In the genomic region with DNA sequence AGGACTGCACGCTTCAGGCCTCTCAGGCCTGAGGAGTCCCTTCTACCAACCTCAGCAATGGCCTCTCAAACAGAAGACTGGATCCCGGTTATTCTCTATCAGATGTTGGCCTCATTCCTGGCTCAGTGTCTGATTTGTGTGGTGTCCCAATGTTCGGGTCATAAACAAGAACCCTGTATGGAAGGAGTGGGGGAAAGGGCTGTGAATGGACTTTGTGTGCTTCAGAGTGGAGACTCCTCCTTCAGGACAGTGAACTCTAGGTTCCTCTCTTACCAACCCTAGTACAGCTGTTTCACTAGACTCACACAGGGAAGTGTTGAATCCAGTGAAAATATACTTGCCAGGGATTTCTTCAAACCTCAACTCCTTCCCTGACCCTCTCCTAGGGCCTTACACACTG, we compare ENCODE assay signal across 17 mouse cellular contexts. TPM values are rescaled to one million over a fixed set of nuclear protein-coding genes. Genes with fewer than 3 reads are reported as not detected.
DNase-seq lines count a peak whose midpoint lies in the region; ATAC-seq and TF ChIP-seq lines count a peak whose summit lies in the region.
"Had no signal": no experiment of that assay in that cellular context is flagged by ENCODE, and none has a peak within 500 bp of the region (broad histone marks: within the 10 kb centered on the region; RNA-seq: fewer than 3 reads in every experiment).

No protein-coding gene starts in this region.

- intact Hi-C loops in left cerebral cortex, postnatal 14 days (cut with DNase I) = no loop called here

- no peak overlapping the region for H3K4me2 ChIP-seq in heart, embryonic 15.5 days
- H3K4me2 ChIP-seq in lung, embryonic 16.5 days (ENCODE audit: low read depth, low read length) = no peak overlapping the region
- H3K4me2 ChIP-seq in intestine, embryonic 16.5 days (ENCODE audit: low read depth, low read length) = no peak overlapping the region
- no peak overlapping the region for H3K4me2 ChIP-seq in stomach, postnatal 0 days (replicated peaks; ENCODE audit: low read depth)

- DNase-seq in heart, postnatal 4 days = no peak
- DNase-seq in lung, adult 18-20 months = no peak
- no peak for DNase-seq in stomach, postnatal 0 days (ENCODE audit: low spot score)
- no peak for DNase-seq in left cerebral cortex, postnatal 14 days (ENCODE audit: low spot score in 2 of 2)
- DNase-seq: cerebellum, postnatal 36 days; right cerebral cortex, postnatal 25 days had no signal

- no peak for TF ChIP-seq CTCF in stomach, postnatal 0 days (IDR thresholded peaks at IDR 0.05; ENCODE audit: low read depth)

- ATAC-seq in heart, embryonic 15.5 days (replicated peaks; ENCODE audit: insufficient number of reproducible peaks, insufficient read depth, low FRiP score, low read depth) = no peak
- ATAC-seq in lung, embryonic 16.5 days (ENCODE audit: low read depth) = peak; percentile 67
- ATAC-seq in intestine, embryonic 16.5 days = peak; percentile 71
- ATAC-seq in stomach, postnatal 0 days (ENCODE audit: low FRiP score, low TSS enrichment) = peak; percentile 50; the same call in 1 of the 2 replicates
- ATAC-seq in megakaryocyte-erythroid progenitor cell, adult 5-6 weeks (replicated peaks; ENCODE audit: low FRiP score, low TSS enrichment, poor library complexity, severe bottlenecking) = no peak
- ATAC-seq: forebrain, embryonic 14.5 days; midbrain, embryonic 16.5 days had no signal

- no peaks in the 10 kb centered on the region for H3K36me3 ChIP-seq in heart, embryonic 15.5 days
- H3K36me3 ChIP-seq in lung, embryonic 16.5 days (ENCODE audit: control insufficient read depth, insufficient read depth, low read length) = no peaks in the 10 kb centered on the region
- no peaks in the 10 kb centered on the region for H3K36me3 ChIP-seq in intestine, embryonic 16.5 days (ENCODE audit: control insufficient read depth, insufficient read depth, low read length)
- no peaks in the 10 kb centered on the region for H3K36me3 ChIP-seq in stomach, postnatal 0 days (ENCODE audit: control insufficient read depth, insufficient read depth, low read length)

- no peaks in the 10 kb centered on the region; the same call in 1 of the 2 replicates for H3K27me3 ChIP-seq in heart, embryonic 15.5 days
- no peaks in the 10 kb centered on the region for H3K27me3 ChIP-seq in lung, embryonic 16.5 days (ENCODE audit: control insufficient read depth, insufficient read depth, low read depth, low read length)
- H3K27me3 ChIP-seq in intestine, embryonic 16.5 days (replicated peaks; ENCODE audit: control insufficient read depth, insufficient read depth, low read length) = no peaks in the 10 kb centered on the region; the same call in 1 of the 2 replicates
- H3K27me3 ChIP-seq in stomach, postnatal 0 days (ENCODE audit: control insufficient read depth, insufficient read depth, low read length) = no peaks in the 10 kb centered on the region

- no peak overlapping the region for H3K4me3 ChIP-seq in heart, embryonic 15.5 days
- no peak overlapping the region for H3K4me3 ChIP-seq in lung, embryonic 16.5 days (ENCODE audit: low read length)
- H3K4me3 ChIP-seq in intestine, embryonic 16.5 days (ENCODE audit: low read length) = no peak overlapping the region
- no peak overlapping the region for H3K4me3 ChIP-seq in stomach, postnatal 0 days (ENCODE audit: low read depth, low read length)

- no peaks in the 10 kb centered on the region for H3K4me1 ChIP-seq in heart, embryonic 15.5 days (replicated peaks)
- H3K4me1 ChIP-seq in lung, embryonic 16.5 days (replicated peaks; ENCODE audit: control insufficient read depth, insufficient read depth, low read length) = peaks cover 14% of the 10 kb centered on the region
- H3K4me1 ChIP-seq in intestine, embryonic 16.5 days (ENCODE audit: control insufficient read depth, insufficient read depth, low read length) = no peaks in the 10 kb centered on the region
- no peaks in the 10 kb centered on the region for H3K4me1 ChIP-seq in stomach, postnatal 0 days (replicated peaks; ENCODE audit: control insufficient read depth, insufficient read depth)

- H3K27ac ChIP-seq in heart, embryonic 15.5 days = peak overlapping the region; percentile 63
- peak overlapping the region; percentile 71 for H3K27ac ChIP-seq in lung, embryonic 16.5 days (ENCODE audit: low read length)
- 0 out of 2 replicates have a peak overlapping the region, but pooled peaks have one; percentile 66 for H3K27ac ChIP-seq in intestine, embryonic 16.5 days (ENCODE audit: low read length)
- peak overlapping the region; percentile 67 for H3K27ac ChIP-seq in stomach, postnatal 0 days (replicated peaks)
- H3K27ac ChIP-seq: liver, embryonic 14.5 days had no signal

- no peak for TF ChIP-seq EP300 in stomach, postnatal 0 days (optimal IDR thresholded peaks at IDR 0.05)

- WGBS in heart, embryonic 15.5 days = 67% methylated on average over 3 of the region's 3 CpGs
- 53% methylated on average over 3 of the region's 3 CpGs for WGBS in lung, embryonic 16.5 days
- 71% methylated on average over 3 of the region's 3 CpGs for WGBS in intestine, embryonic 16.5 days
- 67% methylated on average over 3 of the region's 3 CpGs for WGBS in stomach, postnatal 0 days

- H3K9ac ChIP-seq in heart, embryonic 15.5 days = no peak overlapping the region
- no peak overlapping the region for H3K9ac ChIP-seq in lung, embryonic 16.5 days (ENCODE audit: low read length)
- no peak overlapping the region for H3K9ac ChIP-seq in intestine, embryonic 16.5 days (ENCODE audit: low read depth, low read length)
- H3K9ac ChIP-seq in stomach, postnatal 0 days (ENCODE audit: low read length) = no peak overlapping the region
- H3K9ac ChIP-seq: liver, embryonic 14.5 days had no signal

- no peaks in the 10 kb centered on the region for H3K9me3 ChIP-seq in heart, embryonic 15.5 days (replicated peaks)
- no peaks in the 10 kb centered on the region for H3K9me3 ChIP-seq in lung, embryonic 16.5 days (ENCODE audit: control insufficient read depth, low read length)
- no peaks in the 10 kb centered on the region for H3K9me3 ChIP-seq in intestine, embryonic 16.5 days (ENCODE audit: control insufficient read depth, low read length)
- H3K9me3 ChIP-seq in stomach, postnatal 0 days (ENCODE audit: control insufficient read depth, low read length) = no peaks in the 10 kb centered on the region

RNA-seq across cellular contexts. Expression of gene Haus7, which starts 9.5 kb away (rescaled TPM):
- polyA plus RNA-seq in heart, embryonic 15.5 days (2015; fragmentation: Nextera tagmentation; extraction: Ambion mirVana) = 40.3 and 41.3 TPM in 2 replicates
- 10 to 100 TPM; 27.4 to 27.7 TPM for total RNA-seq in heart, postnatal 4 days (2021)
- 54.2 and 54.4 TPM in 2 replicates for polyA plus RNA-seq in lung, embryonic 16.5 days (2015; fragmentation: Nextera tagmentation; extraction: Ambion mirVana)
- polyA plus RNA-seq in intestine, embryonic 16.5 days (2015; fragmentation: Nextera tagmentation; extraction: Ambion mirVana) = 47.5 and 60.3 TPM in 2 replicates
- 35.7 and 36.6 TPM in 2 replicates for polyA plus RNA-seq in stomach, postnatal 0 days (2015; fragmentation: Nextera tagmentation; extraction: Ambion mirVana)
- 37.5 and 56.0 TPM in 2 replicates for total RNA-seq in megakaryocyte-erythroid progenitor cell, adult 5-6 weeks (2014; fragmentation: Nextera tagmentation)
- total RNA-seq in megakaryocyte-erythroid progenitor cell, adult 5-6 weeks (2017) = 81.1 and 85.6 TPM in 2 replicates
- total RNA-seq in left cerebral cortex, postnatal 14 days (2021) = 1 to 10 TPM; 8.6 TPM

RNA-seq across cellular contexts. Expression of gene Bgn, which starts 15.1 kb away (rescaled TPM):
- 110 and 151 TPM in 2 replicates for polyA plus RNA-seq in heart, embryonic 15.5 days (2015; fragmentation: Nextera tagmentation; extraction: Ambion mirVana)
- total RNA-seq in heart, postnatal 4 days (2021) = 100 to 1,000 TPM; 286 to 313 TPM
- 206 and 225 TPM in 2 replicates for polyA plus RNA-seq in lung, embryonic 16.5 days (2015; fragmentation: Nextera tagmentation; extraction: Ambion mirVana)
- polyA plus RNA-seq in intestine, embryonic 16.5 days (2015; fragmentation: Nextera tagmentation; extraction: Ambion mirVana) = 48.1 and 54.3 TPM in 2 replicates
- polyA plus RNA-seq in stomach, postnatal 0 days (2015; fragmentation: Nextera tagmentation; extraction: Ambion mirVana) = 88.0 and 89.2 TPM in 2 replicates
- total RNA-seq in megakaryocyte-erythroid progenitor cell, adult 5-6 weeks (2014; fragmentation: Nextera tagmentation) = 5.3 TPM in 1 of 2 replicates, not detected in the other
- 0.50 and 2.4 TPM in 2 replicates for total RNA-seq in megakaryocyte-erythroid progenitor cell, adult 5-6 weeks (2017)
- total RNA-seq in left cerebral cortex, postnatal 14 days (2021) = 10 to 100 TPM; 27.0 to 29.0 TPM
- total RNA-seq: neutrophil, adult 5-6 weeks had no signal

RNA-seq across cellular contexts. Expression of gene Trex2, which starts 33.2 kb away (rescaled TPM):
- polyA plus RNA-seq in heart, embryonic 15.5 days (2015; fragmentation: Nextera tagmentation; extraction: Ambion mirVana) = not detected in 2 replicates
- not detected for total RNA-seq in heart, postnatal 4 days (2021)
- not detected in 2 replicates for polyA plus RNA-seq in lung, embryonic 16.5 days (2015; fragmentation: Nextera tagmentation; extraction: Ambion mirVana)
- polyA plus RNA-seq in intestine, embryonic 16.5 days (2015; fragmentation: Nextera tagmentation; extraction: Ambion mirVana) = not detected in 2 replicates
- polyA plus RNA-seq in stomach, postnatal 0 days (2015; fragmentation: Nextera tagmentation; extraction: Ambion mirVana) = 98.8 and 103 TPM in 2 replicates
- total RNA-seq in megakaryocyte-erythroid progenitor cell, adult 5-6 weeks (2014; fragmentation: Nextera tagmentation) = not detected in 2 replicates
- not detected in 2 replicates for total RNA-seq in megakaryocyte-erythroid progenitor cell, adult 5-6 weeks (2017)
- not detected for total RNA-seq in left cerebral cortex, postnatal 14 days (2021)
- total RNA-seq: heart, adult 18-20 months; layer of hippocampus, adult 18-20 months; neutrophil, adult 5-6 weeks had no signal
- polyA plus RNA-seq: forebrain, embryonic 14.5 days; liver, embryonic 14.5 days; midbrain, embryonic 16.5 days; testis, adult 2 months had no signal

RNA-seq across cellular contexts. Expression of gene Atp2b3, which starts 34.6 kb away (rescaled TPM):
- polyA plus RNA-seq in heart, embryonic 15.5 days (2015; fragmentation: Nextera tagmentation; extraction: Ambion mirVana) = 0.18 and 0.25 TPM in 2 replicates
- under 1 TPM; 0.12 to 0.32 TPM for total RNA-seq in heart, postnatal 4 days (2021)
- 0.11 TPM in 1 of 2 replicates, not detected in the other for polyA plus RNA-seq in lung, embryonic 16.5 days (2015; fragmentation: Nextera tagmentation; extraction: Ambion mirVana)
- 0.18 and 0.32 TPM in 2 replicates for polyA plus RNA-seq in intestine, embryonic 16.5 days (2015; fragmentation: Nextera tagmentation; extraction: Ambion mirVana)
- 0.07 and 0.12 TPM in 2 replicates for polyA plus RNA-seq in stomach, postnatal 0 days (2015; fragmentation: Nextera tagmentation; extraction: Ambion mirVana)
- not detected in 2 replicates for total RNA-seq in megakaryocyte-erythroid progenitor cell, adult 5-6 weeks (2014; fragmentation: Nextera tagmentation)
- total RNA-seq in megakaryocyte-erythroid progenitor cell, adult 5-6 weeks (2017) = not detected in 2 replicates
- 10 to 100 TPM; 77.4 to 83.1 TPM for total RNA-seq in left cerebral cortex, postnatal 14 days (2021)
- total RNA-seq: neutrophil, adult 5-6 weeks had no signal
- polyA plus RNA-seq: liver, embryonic 14.5 days had no signal

RNA-seq across cellular contexts. Expression of gene Zfp92, which starts 57.4 kb away (rescaled TPM):
- polyA plus RNA-seq in heart, embryonic 15.5 days (2015; fragmentation: Nextera tagmentation; extraction: Ambion mirVana) = not detected in 2 replicates
- not detected for total RNA-seq in heart, postnatal 4 days (2021)
- 0.13 and 0.14 TPM in 2 replicates for polyA plus RNA-seq in lung, embryonic 16.5 days (2015; fragmentation: Nextera tagmentation; extraction: Ambion mirVana)
- polyA plus RNA-seq in intestine, embryonic 16.5 days (2015; fragmentation: Nextera tagmentation; extraction: Ambion mirVana) = 0.45 and 0.55 TPM in 2 replicates
- 0.10 TPM in 2 replicates for polyA plus RNA-seq in stomach, postnatal 0 days (2015; fragmentation: Nextera tagmentation; extraction: Ambion mirVana)
- 0.04 TPM in 1 of 2 replicates, not detected in the other for total RNA-seq in megakaryocyte-erythroid progenitor cell, adult 5-6 weeks (2014; fragmentation: Nextera tagmentation)
- not detected in 2 replicates for total RNA-seq in megakaryocyte-erythroid progenitor cell, adult 5-6 weeks (2017)
- total RNA-seq in left cerebral cortex, postnatal 14 days (2021) = 1 to 10 TPM; 1.5 to 2.1 TPM
- total RNA-seq: heart, adult 18-20 months; neutrophil, adult 5-6 weeks had no signal

Comparison
In these comparisons a context has a peak if more than half of its experiments do, and no peak if none do; other contexts are left out.
1. ATAC-seq: peak in lung, embryonic 16.5 days (single experiment), intestine, embryonic 16.5 days (single experiment) and stomach, postnatal 0 days (single experiment); none in heart, embryonic 15.5 days (single experiment) and megakaryocyte-erythroid progenitor cell, adult 5-6 weeks (single experiment).
2. RNA of gene Trex2, which starts 33.2 kb away (polyA plus RNA-seq): 98.8 to 103 TPM in stomach, postnatal 0 days; not detected in intestine, embryonic 16.5 days, not detected in heart, embryonic 15.5 days and not detected in lung, embryonic 16.5 days; every median in the first group is over 10 times any median in the second.
3. Peak in every context shown above with its lines, with median percentiles within 50 percentile points of each other: H3K27ac ChIP-seq.